Mouse (Mus musculus) lung, postnatal 0 days (tissue): ENCODE results near the gene Esyt1. TPM values are rescaled to one million over a fixed set of nuclear protein-coding genes. Genes with fewer than 3 reads are reported as not detected.

Experiments used
- ATAC-seq: fragments of 200-750 bp; cut with Nextera tagmentation; 2 replicates; pipeline ENCODE4 v1.8.0; 2017; ENCODE audit warnings: moderate library complexity
- DNase-seq: peaks from one replicate; pipeline ENCODE4 v3.0.0-alpha.2; 2016; ENCODE audit warnings: low spot score
- H3K27ac ChIP-seq: fragments of 300-500 bp; sonication (generic); 2 replicates; pipeline ENCODE4 v1.5.1; 2014; ENCODE audit warnings: antibody characterized with exemption, mild to moderate bottlenecking, low read length, mixed read lengths
- H3K27me3 ChIP-seq: fragments of 300-500 bp; sonication (generic); replicated peaks from 2 replicates; pipeline ENCODE4 v1.6.1; 2014; ENCODE audit warnings: low read length, mixed read lengths; ENCODE audit not compliant: insufficient read depth
- H3K36me3 ChIP-seq: fragments of 300-500 bp; sonication (generic); 2 replicates; pipeline ENCODE4 v1.6.1; 2014; ENCODE audit warnings: low read length, mixed read lengths; ENCODE audit not compliant: insufficient read depth
- H3K4me1 ChIP-seq: fragments of 300-500 bp; sonication (generic); 2 replicates; pipeline ENCODE4 v1.6.1; 2014; ENCODE audit warnings: antibody characterized with exemption, low read depth, low read length, mixed read lengths; ENCODE audit not compliant: insufficient read depth
- H3K4me2 ChIP-seq: fragments of 300-500 bp; sonication (generic); replicated peaks from 2 replicates; pipeline ENCODE4 v1.6.1; 2014; ENCODE audit warnings: low read depth, mild to moderate bottlenecking, low read length, moderate library complexity, mixed read lengths
- H3K4me3 ChIP-seq: fragments of 300-500 bp; sonication (generic); 2 replicates; pipeline ENCODE4 v1.5.1; 2014; ENCODE audit warnings: low read depth, low read length
- H3K9ac ChIP-seq: fragments of 300-500 bp; sonication (generic); replicated peaks from 2 replicates; pipeline ENCODE4 v1.6.1; 2014; ENCODE audit warnings: low read depth, mild to moderate bottlenecking
- H3K9me3 ChIP-seq: fragments of 300-500 bp; sonication (generic); 2 replicates; pipeline ENCODE4 v1.6.1; 2016; ENCODE audit warnings: low read length, mixed read lengths
- CTCF ChIP-seq: IDR thresholded peaks from 2 replicates; pipeline ENCODE4 v1.5.1; 2016; ENCODE audit warnings: antibody characterized with exemption, mild to moderate bottlenecking
- EP300 ChIP-seq: IDR thresholded peaks from 2 replicates; pipeline ENCODE4 v1.6.1; 2016; ENCODE audit warnings: antibody characterized with exemption, mild to moderate bottlenecking, control low read depth
- WGBS: fragments of 180-500 bp; shearing (Covaris S2); extraction: QIAGEN DNeasy Blood & Tissue Kit; methylation state at CpG from one replicate; pipeline ENCODE4 v1.1.7; 2014; 5-methylcytosine and 5-hydroxymethylcytosine counted together
- polyA plus RNA-seq: library from polyadenylated mRNA; unstranded; fragments of >200 nt; fragmentation: Nextera tagmentation; extraction: Ambion mirVana; gene quantifications from 2 replicates; pipeline ENCODE4 v1.2.1, GENCODE M21; 2015

The Esyt1 gene
- polyA plus RNA-seq, 1 experiment from 2014 or later, result 31.1 TPM

- TF ChIP-seq CTCF, result no peak
- TF ChIP-seq EP300, result no peak
- Histone ChIP-seq H3K36me3 (peaks cover 23% of the 10 kb centered on the region; the same call in 1 of the 2 replicates), H3K4me1 (no peaks in the 10 kb centered on the region; the same call in 1 of the 2 replicates), H3K4me3 (no peak overlapping the region), H3K27me3 (no peaks in the 10 kb centered on the region), H3K9me3 (no peaks in the 10 kb centered on the region), H3K9ac (no peak overlapping the region), H3K27ac (no peak overlapping the region), H3K4me2 (no peak overlapping the region)
- 53% methylated on average over 2 of the region's 2 CpGs for WGBS
- ATAC-seq, result no peak
- no peak for DNase-seq
These were observed 17.4 kb upstream of the Esyt1 start for GRCm38 (mm10) chr10:128543100-128543499.

- 100% methylated on average over 1 of the region's 1 CpGs for WGBS
- Histone ChIP-seq H3K27ac (no peak overlapping the region), H3K9me3 (no peaks in the 10 kb centered on the region), H3K4me3 (no peak overlapping the region), H3K27me3 (no peaks in the 10 kb centered on the region), H3K4me2 (no peak overlapping the region), H3K36me3 (peaks cover 6% of the 10 kb centered on the region; the same call in 1 of the 2 replicates), H3K4me1 (no peaks in the 10 kb centered on the region), H3K9ac (no peak overlapping the region)
- no peak for ATAC-seq
- TF ChIP-seq EP300, result no peak
- no peak for TF ChIP-seq CTCF
- DNase-seq, result no peak
These were observed 12.7 kb upstream of the Esyt1 start for GRCm38 (mm10) chr10:128538340-128538870.

GRCm38 (mm10) chr10:128536266-128536940 is 10.7 kb upstream of the Esyt1 start:
- H3K9ac ChIP-seq, result no peak overlapping the region
- H3K36me3 ChIP-seq, result no peaks in the 10 kb centered on the region
- peak; percentile 98 for ATAC-seq
- no peak overlapping the region for H3K4me3 ChIP-seq
- H3K4me2 ChIP-seq, result peak overlapping the region; percentile 29
- no peaks in the 10 kb centered on the region for H3K27me3 ChIP-seq
- H3K9me3 ChIP-seq, result no peaks in the 10 kb centered on the region
- no peak overlapping the region for H3K27ac ChIP-seq
- no peak for TF ChIP-seq EP300
- TF ChIP-seq CTCF, result peak; percentile 91
- WGBS, result 14% methylated on average over 18 of the region's 18 CpGs
- no peaks in the 10 kb centered on the region for H3K4me1 ChIP-seq
- DNase-seq, result peak; percentile 95

GRCm38 (mm10) chr10:128535624-128536265 is 10.1 kb upstream of the Esyt1 start:
- ATAC-seq (no peak; the same call in 1 of the 2 replicates), DNase-seq (no peak)
- TF ChIP-seq CTCF, result no peak
- no peak for TF ChIP-seq EP300
- no peak overlapping the region for H3K9ac ChIP-seq
- peak overlapping the region; percentile 29 for H3K4me2 ChIP-seq
- H3K36me3 ChIP-seq, result no peaks in the 10 kb centered on the region
- H3K27me3 ChIP-seq, result no peaks in the 10 kb centered on the region
- no peaks in the 10 kb centered on the region for H3K4me1 ChIP-seq
- H3K27ac ChIP-seq, result peak overlapping the region; percentile 49; the same call in 1 of the 2 replicates
- whole genome bisulfite sequencing, result 74% methylated on average over 4 of the region's 4 CpGs
- no peaks in the 10 kb centered on the region for H3K9me3 ChIP-seq
- H3K4me3 ChIP-seq, result no peak overlapping the region

- Histone ChIP-seq H3K4me3 (no peak overlapping the region), H3K27ac (no peak overlapping the region), H3K4me1 (no peaks in the 10 kb centered on the region), H3K36me3 (no peaks in the 10 kb centered on the region), H3K9me3 (no peaks in the 10 kb centered on the region), H3K27me3 (no peaks in the 10 kb centered on the region), H3K4me2 (no peak overlapping the region), H3K9ac (no peak overlapping the region)
- DNase-seq (no peak), ATAC-seq (no peak)
- no peak for TF ChIP-seq CTCF
- TF ChIP-seq EP300, result no peak
- WGBS, result 77% methylated on average over 2 of the region's 2 CpGs
These were observed 9.5 kb upstream of the Esyt1 start for GRCm38 (mm10) chr10:128535206-128535605.
